ENCODE assay signal across 13 mouse cellular contexts in the genomic region with DNA sequence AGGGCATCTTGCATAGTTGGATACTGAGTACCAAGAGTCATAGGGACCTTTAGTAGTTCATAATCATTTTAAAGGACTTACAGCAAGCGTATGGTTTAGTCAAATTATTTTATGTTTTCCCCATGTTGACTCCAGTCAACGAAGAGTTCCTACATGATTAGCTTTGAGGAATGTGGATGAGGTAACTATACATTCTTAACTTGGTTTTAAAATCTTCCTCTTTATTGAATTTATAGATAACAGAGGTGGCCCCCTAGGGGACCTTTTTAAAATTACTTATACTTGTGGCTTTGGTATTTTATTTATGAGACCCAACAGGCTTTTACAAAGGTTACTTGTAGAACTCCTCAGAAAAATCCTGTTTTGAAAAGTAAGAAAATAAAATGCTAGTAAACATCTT. TPM values are rescaled to one million over a fixed set of nuclear protein-coding genes. Genes with fewer than 3 reads are reported as not detected.
A peak's percentile ranks its signal among the peaks of the same experiment; 100 is the strongest.
DNase-seq lines count a peak whose midpoint lies in the region; TF ChIP-seq lines count a peak whose summit lies in the region.
"Had no signal": no experiment of that assay in that cellular context is flagged by ENCODE, and none has a peak within 500 bp of the region (broad histone marks: within the 10 kb centered on the region; RNA-seq: fewer than 3 reads in every experiment).

No protein-coding gene starts in this region.

- TF ChIP-seq CTCF in left cerebral cortex, adult 2 months (IDR thresholded peaks at IDR 0.05): peak; percentile 59

- H3K4me3 ChIP-seq in left cerebral cortex, adult 2 months: no peak overlapping the region

- DNase-seq in embryo, embryonic 11 days: peak; percentile 36
- no peak for DNase-seq in embryo, embryonic 9.5 days (ENCODE audit: extremely low spot score)
- DNase-seq in left cerebral cortex, adult 2 months (ENCODE audit: extremely low spot score in 1 of 2, low spot score in 2 of 2): no peak
- DNase-seq in left cerebral cortex, adult 18-20 months (ENCODE audit: low spot score in 2 of 2): no peak
- DNase-seq in 3T3-L1 (ENCODE audit: low read depth, low spot score): peak; percentile 70
- peak; percentile 67 for DNase-seq in NIH3T3 (ENCODE audit: low read depth)
- no peak for DNase-seq in adrenal gland, postnatal 14 days
- no peak for DNase-seq in cerebellum, adult 9-10 months
- DNase-seq: adrenal gland, postnatal 10 days; cerebellum, postnatal 25 days; kidney, postnatal 10 days; right cerebral cortex, postnatal 4 days had no signal

- intact Hi-C loops in left cerebral cortex, adult 2 months (cut with DNase I): no loop called here

- H3K27ac ChIP-seq in left cerebral cortex, adult 2 months: no peak overlapping the region
- H3K27ac ChIP-seq: liver, embryonic 14.5 days had no signal

RNA-seq across cellular contexts. Expression of gene Cdkn2c, which starts 3.2 kb away (rescaled TPM):
- total RNA-seq in left cerebral cortex, adult 2 months (2021): 1 to 10 TPM; 3.4 to 4.5 TPM
- 1 to 10 TPM; 2.6 to 3.2 TPM for total RNA-seq in left cerebral cortex, adult 18-20 months (2021)
- total RNA-seq in adrenal gland, postnatal 14 days (2021): 49.8 and 64.3 TPM in 2 replicates

RNA-seq across cellular contexts. Expression of gene Faf1, which starts 6.2 kb away (rescaled TPM):
- total RNA-seq in left cerebral cortex, adult 2 months (2021): 10 to 100 TPM; 24.0 to 24.3 TPM
- 10 to 100 TPM; 24.6 to 25.8 TPM for total RNA-seq in left cerebral cortex, adult 18-20 months (2021)
- 26.9 and 27.8 TPM in 2 replicates for total RNA-seq in adrenal gland, postnatal 14 days (2021)

Comparison
In these comparisons a context has a peak if more than half of its experiments do, and no peak if none do; other contexts are left out.
1. DNase-seq: peak in embryo, embryonic 11 days (single experiment), 3T3-L1 (single experiment) and NIH3T3 (single experiment); none in embryo, embryonic 9.5 days (single experiment), left cerebral cortex, adult 2 months (0 of 2), left cerebral cortex, adult 18-20 months (0 of 2), adrenal gland, postnatal 14 days (single experiment) and cerebellum, adult 9-10 months (single experiment).